Mouse (Mus musculus): Measurements from ENCODE around the gene Arhgap24. TPM values are rescaled to one million over a fixed set of nuclear protein-coding genes. Genes with fewer than 3 reads are reported as not detected.

Arhgap24 gene
- total and polyA plus RNA-seq, 3 experiments, result 34.7 to 51.6 (median 47.9) TPM

DNA sequence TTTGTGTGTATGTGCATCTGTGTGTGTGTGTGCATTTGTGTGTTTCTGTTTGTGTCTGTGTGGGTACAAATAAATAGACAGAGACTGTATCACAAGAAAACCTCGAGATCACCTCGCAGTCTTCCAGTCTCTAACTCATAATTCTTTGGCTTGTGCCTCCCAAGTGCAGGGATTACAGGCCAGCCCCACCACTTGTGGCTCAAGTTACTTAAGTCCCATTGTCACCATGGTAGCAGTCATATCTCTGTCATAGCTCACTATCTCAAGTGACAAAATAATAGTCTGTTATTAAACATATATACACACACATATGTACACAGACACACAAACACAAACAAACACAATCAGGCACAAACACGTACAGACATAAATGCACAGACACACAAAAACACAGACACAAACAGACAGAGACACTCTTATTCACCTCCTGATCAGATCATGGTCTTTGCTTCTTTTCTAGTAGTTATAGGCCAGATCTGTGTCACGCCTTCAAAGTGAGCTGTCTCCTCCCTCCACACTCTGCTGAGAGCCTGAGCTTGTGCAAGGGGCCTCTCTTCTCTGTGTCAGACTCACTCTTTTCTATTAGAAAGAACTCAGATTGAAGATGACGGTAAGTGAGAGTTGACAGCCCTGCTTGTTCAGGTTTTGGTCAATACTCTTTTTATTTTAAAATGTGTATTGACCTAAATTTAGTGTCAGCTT is 261.5 kb downstream of the Arhgap24 start:
- Histone ChIP-seq H3K79me2 (replicated peaks; ENCODE audit: control insufficient read depth, extremely low read depth, insufficient read depth, poor library complexity, severe bottlenecking) (no peaks in the 10 kb centered on the region), H3K4me2 (ENCODE audit: insufficient read depth, low read depth, poor library complexity, severe bottlenecking) (no peak overlapping the region), H3K9me3 (replicated peaks; ENCODE audit: low read length) (no peaks in the 10 kb centered on the region), H3K27ac (ENCODE audit: insufficient read depth, low read depth) (no peak overlapping the region), H3K9ac (ENCODE audit: insufficient read depth, low read depth) (no peak overlapping the region), H3K36me3 (replicated peaks in 1 of 2; ENCODE audit: control insufficient read depth in 1 of 2, insufficient read depth in 1 of 2, low read length in 1 of 2) (peaks cover 0 to 50% of the 10 kb centered on the region in 2 experiments), H3K27me3 (replicated peaks) (no peaks in the 10 kb centered on the region), H3K4me3 (replicated peaks in 1 of 3; ENCODE audit: low read depth in 2 of 3, low read length in 2 of 3, poor library complexity in 1 of 3) (no peak overlapping the region), H3K4me1 (ENCODE audit: control insufficient read depth in 1 of 2, insufficient read depth in 2 of 2) (peaks cover 0 to 23% of the 10 kb centered on the region in 2 experiments; a peak in 2 of 4 replicates)
- DNase-seq (ENCODE audit: extremely low read depth), result no peak
- in situ Hi-C loops (cut with MboI; ENCODE audit: low pct_ligation_motif_present, low pct_unique_long_range_greater_than_20kb, low sequenced_read_pairs), result no loop called here
- dilution Hi-C loops (cut with MboI; ENCODE audit: extremely low pct_ligation_motif_present, extremely low pct_unique_long_range_greater_than_20kb, low sequenced_read_pairs), result no loop called here
- TF ChIP-seq JUN (IDR thresholded peaks at IDR 0.05; ENCODE audit: insufficient read depth, low read depth, low read length) (no peak), CHD2 (IDR thresholded peaks at IDR 0.05; ENCODE audit: low read length) (no peak), UBTF (IDR thresholded peaks at IDR 0.05; ENCODE audit: low read depth, low read length) (no peak), E2F4 (IDR thresholded peaks at IDR 0.05; ENCODE audit: insufficient replicate concordance, low read depth, low read length) (no peak), MAX (IDR thresholded peaks at IDR 0.05; ENCODE audit: low read length) (no peak), USF1 (IDR thresholded peaks at IDR 0.05; ENCODE audit: low read depth, low read length) (no peak), CHD1 (IDR thresholded peaks at IDR 0.05; ENCODE audit: low read depth, low read length) (no peak), MYC (IDR thresholded peaks at IDR 0.05; ENCODE audit: low read depth, low read length) (no peak), MAFK (IDR thresholded peaks at IDR 0.05; ENCODE audit: insufficient replicate concordance, low read length) (no peak), TBP (conservative IDR thresholded peaks at IDR 0.05; ENCODE audit: low read depth, low read length) (no peak), CTCF (conservative IDR thresholded peaks at IDR 0.05 in 1 of 2, IDR thresholded peaks at IDR 0.05 in 1 of 2; ENCODE audit: low read depth in 2 of 2, low read length in 2 of 2) (no peak), MEF2A (IDR thresholded peaks at IDR 0.05; ENCODE audit: borderline replicate concordance, low read depth, low read length) (no peak), KAT2A (IDR thresholded peaks at IDR 0.05; ENCODE audit: insufficient replicate concordance, low read length) (no peak), SMC3 (IDR thresholded peaks at IDR 0.05; ENCODE audit: low read depth, low read length) (no peak), MXI1 (IDR thresholded peaks at IDR 0.05; ENCODE audit: low read depth, low read length) (no peak), JUND (conservative IDR thresholded peaks at IDR 0.05; ENCODE audit: low read depth, low read length) (no peak), ETS1 (conservative IDR thresholded peaks at IDR 0.05; ENCODE audit: low read depth, low read length) (no peak), ZKSCAN1 (IDR thresholded peaks at IDR 0.05; ENCODE audit: borderline replicate concordance, low read depth, low read length) (no peak), NELFE (IDR thresholded peaks at IDR 0.05; ENCODE audit: low read depth, low read length) (no peak), GABPA (IDR thresholded peaks at IDR 0.05; ENCODE audit: insufficient replicate concordance, low read depth, low read length) (no peak)

- in situ Hi-C loops (cut with MboI; ENCODE audit: low pct_ligation_motif_present, low pct_unique_long_range_greater_than_20kb, low sequenced_read_pairs), result no loop called here
- TF ChIP-seq ELF1 (IDR thresholded peaks at IDR 0.05; ENCODE audit: low read depth, low read length) (no peak), NRF1 (IDR thresholded peaks at IDR 0.05; ENCODE audit: low read depth, low read length) (no peak), CTCF (conservative IDR thresholded peaks at IDR 0.05 in 1 of 2, IDR thresholded peaks at IDR 0.05 in 1 of 2; ENCODE audit: low read depth in 2 of 2, low read length in 2 of 2) (no peak), RAD21 (IDR thresholded peaks at IDR 0.05; ENCODE audit: low read depth, low read length) (no peak), MAFK (IDR thresholded peaks at IDR 0.05; ENCODE audit: insufficient replicate concordance, low read length) (no peak), MXI1 (IDR thresholded peaks at IDR 0.05; ENCODE audit: low read depth, low read length) (no peak), MYC (IDR thresholded peaks at IDR 0.05; ENCODE audit: low read depth, low read length) (no peak), EP300 (IDR thresholded peaks at IDR 0.05; ENCODE audit: low read length) (no peak), NELFE (IDR thresholded peaks at IDR 0.05; ENCODE audit: low read depth, low read length) (no peak), JUND (conservative IDR thresholded peaks at IDR 0.05; ENCODE audit: low read depth, low read length) (no peak), CHD2 (IDR thresholded peaks at IDR 0.05; ENCODE audit: low read length) (no peak), UBTF (IDR thresholded peaks at IDR 0.05; ENCODE audit: low read depth, low read length) (no peak), CHD1 (IDR thresholded peaks at IDR 0.05; ENCODE audit: low read depth, low read length) (no peak), ZNF384 (IDR thresholded peaks at IDR 0.05; ENCODE audit: low read depth, low read length) (no peak), IRF4 (IDR thresholded peaks at IDR 0.05; ENCODE audit: low read depth, low read length) (no peak), POLR2AphosphoS2 (IDR thresholded peaks at IDR 0.05; ENCODE audit: low read depth, low read length) (no peak)
- Histone ChIP-seq H3K9me3 (replicated peaks; ENCODE audit: low read length) (no peaks in the 10 kb centered on the region), H3K27ac (ENCODE audit: insufficient read depth, low read depth) (no peak overlapping the region), H3K27me3 (replicated peaks) (no peaks in the 10 kb centered on the region), H3K36me3 (replicated peaks in 1 of 2; ENCODE audit: control insufficient read depth in 1 of 2, insufficient read depth in 1 of 2, low read length in 1 of 2) (peaks cover 0 to 55% of the 10 kb centered on the region in 2 experiments), H3K4me1 (ENCODE audit: control insufficient read depth in 1 of 2, insufficient read depth in 2 of 2) (peaks cover 0 to 23% of the 10 kb centered on the region in 2 experiments; a peak in 2 of 4 replicates), H3K9ac (ENCODE audit: insufficient read depth, low read depth) (no peak overlapping the region), H3K79me2 (replicated peaks; ENCODE audit: control insufficient read depth, extremely low read depth, insufficient read depth, poor library complexity, severe bottlenecking) (no peaks in the 10 kb centered on the region), H3K4me2 (ENCODE audit: insufficient read depth, low read depth, poor library complexity, severe bottlenecking) (no peak overlapping the region), H3K4me3 (replicated peaks in 1 of 3; ENCODE audit: low read depth in 2 of 3, low read length in 2 of 3, poor library complexity in 1 of 3) (no peak overlapping the region)
- no peak for DNase-seq (ENCODE audit: extremely low read depth)
- dilution Hi-C loops (cut with MboI; ENCODE audit: extremely low pct_ligation_motif_present, extremely low pct_unique_long_range_greater_than_20kb, low sequenced_read_pairs), result no loop called here
Measured at GRCm38 (mm10) chr5:102743436-102743835, 262.2 kb downstream of the Arhgap24 start.
